Mouse (Mus musculus): ENCODE measurements around the gene Fhit. TPM values are rescaled to one million over a fixed set of nuclear protein-coding genes. Genes with fewer than 3 reads are reported as not detected.
A peak's percentile ranks its signal among the peaks of the same experiment; 100 is the strongest.

The Fhit gene
- polyA plus RNA-seq, 1 experiment from 2014 or later = 21.4 TPM

DNA sequence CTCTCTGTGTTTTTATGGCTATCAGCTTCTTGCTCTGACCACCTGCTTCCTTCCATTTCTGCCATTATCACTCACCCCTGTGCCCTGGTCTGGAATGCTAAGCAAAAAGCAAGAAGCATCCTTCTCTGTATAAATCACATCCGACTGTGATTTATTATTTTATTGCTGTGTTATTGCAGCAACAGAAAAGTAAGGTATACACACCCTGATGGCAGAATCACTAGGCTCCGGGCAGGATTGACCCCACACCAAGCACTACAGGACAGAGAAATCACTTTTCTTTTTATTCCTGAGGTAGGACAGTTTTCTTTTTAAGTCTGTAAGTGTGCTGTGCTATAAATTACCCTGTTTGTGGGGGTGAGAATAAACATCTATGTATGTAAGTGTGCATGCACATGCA is 460.1 kb downstream of the Fhit start:
- TF ChIP-seq CTCF (IDR thresholded peaks at IDR 0.05; ENCODE audit: low read depth) = no peak
- H3K36me3 ChIP-seq (ENCODE audit: control insufficient read depth, insufficient read depth) = no peaks in the 10 kb centered on the region
- WGBS = 5% methylated on average over 2 of the region's 2 CpGs
- H3K27ac ChIP-seq (ENCODE audit: low read depth, low read length) = no peak overlapping the region
- no peaks in the 10 kb centered on the region for H3K4me1 ChIP-seq (replicated peaks; ENCODE audit: control insufficient read depth, insufficient read depth, low read length)
- H3K9ac ChIP-seq (ENCODE audit: low read depth, low read length) = no peak overlapping the region
- no peak overlapping the region for H3K4me2 ChIP-seq (replicated peaks; ENCODE audit: low read depth)
- H3K9me3 ChIP-seq (ENCODE audit: control insufficient read depth) = no peaks in the 10 kb centered on the region
- no peak for ATAC-seq
- H3K27me3 ChIP-seq (replicated peaks; ENCODE audit: control insufficient read depth, insufficient read depth, low read length) = no peaks in the 10 kb centered on the region
- no peak overlapping the region for H3K4me3 ChIP-seq (ENCODE audit: low read depth, low read length)

DNA sequence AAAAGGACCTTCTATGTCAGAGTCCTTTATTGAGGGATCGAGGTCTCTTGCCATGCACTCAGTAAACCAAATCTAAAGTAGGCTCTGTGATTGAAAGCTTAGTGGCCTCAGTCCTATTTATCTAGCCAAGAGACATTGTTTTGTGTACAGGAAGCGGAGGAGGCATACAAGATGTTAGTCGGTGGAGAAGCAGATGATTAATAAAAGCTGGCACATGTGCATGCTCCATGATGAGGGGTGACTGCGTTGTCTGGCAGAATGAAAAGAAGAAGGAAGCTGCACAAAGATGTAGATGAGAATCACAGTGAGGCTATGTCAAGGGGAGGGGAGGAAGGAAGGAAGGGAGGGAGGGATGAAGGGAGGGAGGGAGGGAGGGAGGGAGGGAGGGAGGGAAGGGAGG is 481.8 kb downstream of the Fhit start:
- Histone ChIP-seq H3K27ac (ENCODE audit: low read depth, low read length) (no peak overlapping the region), H3K4me3 (ENCODE audit: low read depth, low read length) (no peak overlapping the region), H3K27me3 (replicated peaks; ENCODE audit: control insufficient read depth, insufficient read depth, low read length) (no peaks in the 10 kb centered on the region), H3K9me3 (ENCODE audit: control insufficient read depth) (no peaks in the 10 kb centered on the region), H3K9ac (ENCODE audit: low read depth, low read length) (no peak overlapping the region), H3K4me1 (replicated peaks; ENCODE audit: control insufficient read depth, insufficient read depth, low read length) (no peaks in the 10 kb centered on the region), H3K4me2 (replicated peaks; ENCODE audit: low read depth) (no peak overlapping the region), H3K36me3 (ENCODE audit: control insufficient read depth, insufficient read depth) (no peaks in the 10 kb centered on the region)
- TF ChIP-seq CTCF (IDR thresholded peaks at IDR 0.05; ENCODE audit: low read depth) = no peak
- 79% methylated on average over 4 of the region's 4 CpGs for WGBS
- ATAC-seq = no peak

DNA sequence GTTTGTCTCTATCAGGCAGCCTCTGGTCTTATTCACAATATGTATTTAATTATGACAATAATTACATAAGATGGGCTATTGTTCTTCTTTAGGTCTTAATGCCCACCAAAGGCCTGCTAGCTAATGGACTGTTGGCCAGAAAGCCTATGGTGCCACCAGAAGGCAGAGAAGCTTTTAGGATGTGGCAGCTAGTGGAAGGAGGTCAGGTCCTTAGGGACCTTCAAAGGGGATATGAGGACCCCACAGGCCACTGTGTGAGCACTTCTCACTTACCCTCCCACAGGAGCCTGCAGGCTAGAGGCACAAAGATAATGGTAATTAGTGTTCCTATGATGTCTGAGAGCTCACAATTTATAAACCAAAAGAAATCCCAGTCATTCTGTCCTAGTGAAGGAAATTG is 482.2 kb downstream of the Fhit start:
- H3K9ac ChIP-seq (ENCODE audit: low read depth, low read length) = no peak overlapping the region
- H3K36me3 ChIP-seq (ENCODE audit: control insufficient read depth, insufficient read depth) = no peaks in the 10 kb centered on the region
- H3K27me3 ChIP-seq (replicated peaks; ENCODE audit: control insufficient read depth, insufficient read depth, low read length) = no peaks in the 10 kb centered on the region
- H3K4me1 ChIP-seq (replicated peaks; ENCODE audit: control insufficient read depth, insufficient read depth, low read length) = no peaks in the 10 kb centered on the region
- no peak overlapping the region for H3K27ac ChIP-seq (ENCODE audit: low read depth, low read length)
- H3K9me3 ChIP-seq (ENCODE audit: control insufficient read depth) = no peaks in the 10 kb centered on the region
- TF ChIP-seq CTCF (IDR thresholded peaks at IDR 0.05; ENCODE audit: low read depth) = no peak
- ATAC-seq = no peak
- no peak overlapping the region for H3K4me3 ChIP-seq (ENCODE audit: low read depth, low read length)
- no peak overlapping the region for H3K4me2 ChIP-seq (replicated peaks; ENCODE audit: low read depth)

DNA sequence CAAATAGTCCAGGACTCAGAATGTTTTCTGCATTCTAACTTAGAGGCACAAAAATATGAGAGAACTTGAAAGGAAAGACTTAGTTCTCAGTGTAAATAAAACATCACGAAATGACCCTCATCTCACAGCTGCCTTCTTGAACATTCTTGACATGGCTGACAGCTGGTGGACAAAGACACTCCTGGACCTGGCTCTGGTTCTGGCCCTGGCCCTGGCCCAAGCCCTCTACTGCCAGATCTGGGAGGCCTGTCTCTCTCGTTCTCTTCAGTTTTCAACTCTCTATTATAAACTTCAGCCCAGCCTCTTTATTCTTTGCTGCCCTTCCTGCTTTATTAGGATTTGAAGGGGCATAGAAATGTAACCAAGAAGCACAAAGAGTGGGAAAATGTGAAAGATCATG is 484.2 kb downstream of the Fhit start:
- Histone ChIP-seq H3K9ac (ENCODE audit: low read depth, low read length) (no peak overlapping the region), H3K27me3 (replicated peaks; ENCODE audit: control insufficient read depth, insufficient read depth, low read length) (no peaks in the 10 kb centered on the region), H3K4me2 (replicated peaks; ENCODE audit: low read depth) (no peak overlapping the region), H3K27ac (ENCODE audit: low read depth, low read length) (no peak overlapping the region), H3K4me1 (replicated peaks; ENCODE audit: control insufficient read depth, insufficient read depth, low read length) (no peaks in the 10 kb centered on the region), H3K4me3 (ENCODE audit: low read depth, low read length) (no peak overlapping the region), H3K9me3 (ENCODE audit: control insufficient read depth) (no peaks in the 10 kb centered on the region), H3K36me3 (ENCODE audit: control insufficient read depth, insufficient read depth) (no peaks in the 10 kb centered on the region)
- whole genome bisulfite sequencing = 40% methylated on average over 2 of the region's 2 CpGs
- ATAC-seq = no peak
- no peak for TF ChIP-seq CTCF (IDR thresholded peaks at IDR 0.05; ENCODE audit: low read depth)

DNA sequence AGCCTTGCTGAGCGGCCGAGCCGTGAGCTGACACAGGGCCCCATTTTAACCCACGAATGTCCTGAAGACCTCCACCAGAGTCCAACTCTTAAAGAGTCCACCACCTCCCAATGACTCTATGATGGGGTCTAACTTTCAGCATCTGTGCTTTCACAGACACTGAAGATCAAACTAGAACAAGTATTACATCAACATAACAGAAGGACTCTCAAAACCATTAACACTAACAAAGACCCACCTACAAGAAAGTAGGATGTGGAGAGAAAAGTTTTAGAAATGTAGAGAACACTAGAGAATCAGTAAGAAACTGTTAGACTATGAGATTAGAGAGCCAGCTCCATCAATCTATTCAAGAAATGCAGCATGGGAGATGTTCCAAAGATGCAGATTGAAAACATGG is 501.6 kb downstream of the Fhit start:
- WGBS = 89% methylated on average over 4 of the region's 4 CpGs
- H3K9ac ChIP-seq (ENCODE audit: low read depth, low read length) = no peak overlapping the region
- no peaks in the 10 kb centered on the region for H3K4me1 ChIP-seq (replicated peaks; ENCODE audit: control insufficient read depth, insufficient read depth, low read length)
- no peak for TF ChIP-seq CTCF (IDR thresholded peaks at IDR 0.05; ENCODE audit: low read depth)
- H3K27me3 ChIP-seq (replicated peaks; ENCODE audit: control insufficient read depth, insufficient read depth, low read length) = no peaks in the 10 kb centered on the region
- H3K27ac ChIP-seq (ENCODE audit: low read depth, low read length) = no peak overlapping the region
- ATAC-seq = no peak
- no peaks in the 10 kb centered on the region for H3K9me3 ChIP-seq (ENCODE audit: control insufficient read depth)
- no peaks in the 10 kb centered on the region for H3K36me3 ChIP-seq (ENCODE audit: control insufficient read depth, insufficient read depth)
- H3K4me3 ChIP-seq (ENCODE audit: low read depth, low read length) = no peak overlapping the region
- H3K4me2 ChIP-seq (replicated peaks; ENCODE audit: low read depth) = no peak overlapping the region

DNA sequence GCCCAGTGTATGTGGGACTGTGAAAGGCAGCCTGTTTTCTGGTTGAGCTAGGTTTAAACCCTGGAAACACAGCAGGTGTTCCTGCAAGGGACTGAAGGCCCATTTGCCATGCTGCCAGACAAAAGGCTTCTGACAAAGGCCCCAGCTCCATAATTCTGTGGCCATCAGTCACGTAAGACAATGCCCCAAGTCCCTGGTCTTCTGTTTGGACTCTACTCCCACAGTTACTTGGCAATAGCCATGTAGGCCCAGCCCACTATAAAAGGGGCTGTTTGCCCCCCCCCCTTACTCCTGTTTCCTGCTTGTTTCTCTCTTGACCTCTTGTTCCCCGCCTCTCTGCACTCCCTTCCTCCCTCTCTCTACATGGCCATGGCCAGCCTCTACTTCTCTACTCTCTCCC is 502.5 kb downstream of the Fhit start:
- TF ChIP-seq CTCF (IDR thresholded peaks at IDR 0.05; ENCODE audit: low read depth) = no peak
- H3K4me3 ChIP-seq (ENCODE audit: low read depth, low read length) = no peak overlapping the region
- no peaks in the 10 kb centered on the region for H3K4me1 ChIP-seq (replicated peaks; ENCODE audit: control insufficient read depth, insufficient read depth, low read length)
- H3K9ac ChIP-seq (ENCODE audit: low read depth, low read length) = no peak overlapping the region
- 86% methylated on average over 2 of the region's 2 CpGs for WGBS
- H3K27me3 ChIP-seq (replicated peaks; ENCODE audit: control insufficient read depth, insufficient read depth, low read length) = no peaks in the 10 kb centered on the region
- no peak for ATAC-seq
- H3K27ac ChIP-seq (ENCODE audit: low read depth, low read length) = no peak overlapping the region
- no peaks in the 10 kb centered on the region for H3K9me3 ChIP-seq (ENCODE audit: control insufficient read depth)
- H3K36me3 ChIP-seq (ENCODE audit: control insufficient read depth, insufficient read depth) = no peaks in the 10 kb centered on the region
- no peak overlapping the region for H3K4me2 ChIP-seq (replicated peaks; ENCODE audit: low read depth)

DNA sequence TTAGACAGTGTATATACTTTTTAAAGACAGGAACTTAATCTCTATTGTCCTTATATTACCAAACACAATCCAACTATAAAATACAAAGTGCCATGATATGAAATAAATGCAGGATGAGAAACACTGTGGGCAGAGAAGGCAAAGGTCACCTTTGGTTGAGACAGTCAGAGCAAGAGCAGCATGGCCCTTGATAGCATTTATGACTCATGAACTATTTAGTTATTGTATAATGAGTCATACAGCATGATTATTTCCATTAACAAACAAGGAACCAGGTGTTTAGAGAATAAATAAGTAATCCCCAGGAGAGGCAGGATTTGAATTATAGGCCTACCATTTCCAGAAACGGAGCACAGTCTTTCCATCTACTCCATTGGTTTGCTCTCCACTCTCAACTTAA is 503.6 kb downstream of the Fhit start:
- TF ChIP-seq CTCF (IDR thresholded peaks at IDR 0.05; ENCODE audit: low read depth) = no peak
- Histone ChIP-seq H3K27me3 (replicated peaks; ENCODE audit: control insufficient read depth, insufficient read depth, low read length) (no peaks in the 10 kb centered on the region), H3K4me2 (replicated peaks; ENCODE audit: low read depth) (no peak overlapping the region), H3K9me3 (ENCODE audit: control insufficient read depth) (no peaks in the 10 kb centered on the region), H3K4me1 (replicated peaks; ENCODE audit: control insufficient read depth, insufficient read depth, low read length) (no peaks in the 10 kb centered on the region), H3K36me3 (ENCODE audit: control insufficient read depth, insufficient read depth) (no peaks in the 10 kb centered on the region), H3K27ac (ENCODE audit: low read depth, low read length) (no peak overlapping the region), H3K4me3 (ENCODE audit: low read depth, low read length) (no peak overlapping the region), H3K9ac (ENCODE audit: low read depth, low read length) (no peak overlapping the region)
- WGBS = 74% methylated on average over 1 of the region's 1 CpGs
- peak; percentile 85 for ATAC-seq
